Mouse (Mus musculus): ENCODE results near the gene Gbp3. TPM values are rescaled to one million over a fixed set of nuclear protein-coding genes. Genes with fewer than 3 reads are reported as not detected.

Gene Gbp3
- 3.1 and 4.3 TPM in 2 replicates for polyA plus RNA-seq (2021; fragmentation: Nextera tagmentation)
- long read RNA-seq, experiment 1, transcript Gbp3-202 (11 exons, 2,682 nt): major isoform, 11 of 20 reads
- long read RNA-seq, experiment 1, partial matches to known transcripts: 0 of 20 reads
- long read RNA-seq, experiment 1, other reads (novel, unspliced or antisense): 6 of 20 reads
- long read RNA-seq, experiment 2, partial matches to known transcripts: 1 of 5 reads
- long read RNA-seq, experiment 2, other reads (novel, unspliced or antisense): 1 of 5 reads

GRCm38 (mm10) chr3:142559632-142560228, at the start of gene Gbp3:
Gene Gbp3 (plus strand): TSS chr3:142560026.

GRCm38 (mm10) chr3:142530087-142530953, 29.5 kb upstream of the Gbp3 start, which contains the start of gene Gbp7:
Gene Gbp7 (plus strand): TSS chr3:142530342.

GRCm38 (mm10) chr3:142594547-142594946, 34.7 kb downstream of the Gbp3 start, which contains the start of gene Gbp2b:
Gene Gbp2b (plus strand): TSS chr3:142594847.

GRCm38 (mm10) chr3:142620111-142620955, 60.5 kb downstream of the Gbp3 start, which contains the start of gene Gbp2:
Gene Gbp2 (plus strand): TSS chr3:142620602.

Other genes with a start within 250 kb of the Gbp3 start
- 5.3 and 5.5 TPM in 2 replicates for gene Pdlim5, start 164.3 kb upstream of the Gbp3 start, polyA plus RNA-seq (2021; fragmentation: Nextera tagmentation)
- gene Gbp5, start 66.0 kb upstream of the Gbp3 start, polyA plus RNA-seq (2021; fragmentation: Nextera tagmentation): 0.71 and 0.92 TPM in 2 replicates
- gene Gbp7, start 29.7 kb upstream of the Gbp3 start, polyA plus RNA-seq (2021; fragmentation: Nextera tagmentation): 3.3 and 3.5 TPM in 2 replicates
- not detected in 2 replicates for gene Gbp2b, start 34.8 kb downstream of the Gbp3 start, polyA plus RNA-seq (2021; fragmentation: Nextera tagmentation)
- gene Gbp2, start 60.6 kb downstream of the Gbp3 start, polyA plus RNA-seq (2021; fragmentation: Nextera tagmentation): 2.5 and 3.8 TPM in 2 replicates
- gene Kyat3, start 141.0 kb downstream of the Gbp3 start, polyA plus RNA-seq (2021; fragmentation: Nextera tagmentation): 8.1 and 8.9 TPM in 2 replicates
- 42.5 and 55.7 TPM in 2 replicates for gene Gtf2b, start 205.0 kb downstream of the Gbp3 start, polyA plus RNA-seq (2021; fragmentation: Nextera tagmentation)

Data from left cerebral cortex, adult 6 months (tissue).